In the genomic region with DNA sequence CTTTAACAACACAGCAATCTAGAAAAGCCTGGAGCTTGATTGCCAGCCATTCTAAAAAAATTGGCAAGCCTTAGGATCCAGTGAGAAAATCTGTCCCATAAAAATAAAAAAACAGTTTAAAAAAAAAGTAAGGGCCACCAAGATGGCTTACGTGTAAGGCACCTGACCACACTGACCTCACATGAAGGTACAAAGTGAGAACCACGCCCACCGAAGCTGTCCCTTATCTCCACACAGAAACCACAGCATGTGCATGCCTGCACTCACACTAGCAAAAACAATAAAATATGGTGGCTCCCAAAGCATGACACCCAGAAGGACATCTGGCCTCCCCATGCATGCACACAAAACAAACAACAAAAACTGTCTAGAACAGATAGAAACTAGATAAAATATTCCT, we compare ENCODE assay signal across 20 mouse cellular contexts. TPM values are rescaled to one million over a fixed set of nuclear protein-coding genes. Genes with fewer than 3 reads are reported as not detected.
DNase-seq lines count a peak whose midpoint lies in the region; ATAC-seq and TF ChIP-seq lines count a peak whose summit lies in the region.
"Had no signal": no experiment of that assay in that cellular context is flagged by ENCODE, and none has a peak within 500 bp of the region (broad histone marks: within the 10 kb centered on the region; RNA-seq: fewer than 3 reads in every experiment).

No protein-coding gene starts in this region.

- no peak for TF ChIP-seq EP300 in heart, postnatal 0 days (IDR thresholded peaks at IDR 0.05; ENCODE audit: low read depth)
- TF ChIP-seq EP300 in stomach, postnatal 0 days (optimal IDR thresholded peaks at IDR 0.05), result no peak

- no peak overlapping the region for H3K9ac ChIP-seq in heart, postnatal 0 days (replicated peaks; ENCODE audit: low read depth, low read length)
- H3K9ac ChIP-seq in liver, embryonic 15.5 days, result no peak overlapping the region
- no peak overlapping the region for H3K9ac ChIP-seq in stomach, postnatal 0 days (ENCODE audit: low read length)
- H3K9ac ChIP-seq in forebrain, embryonic 13.5 days, result no peak overlapping the region
- H3K9ac ChIP-seq: embryonic facial prominence, embryonic 12.5 days; hindbrain, embryonic 12.5 days; lung, embryonic 14.5 days; neural tube, embryonic 12.5 days had no signal

- 48% methylated on average over 3 of the region's 3 CpGs for WGBS in heart, postnatal 0 days
- WGBS in liver, embryonic 15.5 days (ENCODE audit: insufficient replicate concordance), result 18% methylated on average over 3 of the region's 3 CpGs
- WGBS in stomach, postnatal 0 days, result 62% methylated on average over 3 of the region's 3 CpGs
- 86% methylated on average over 3 of the region's 3 CpGs for WGBS in forebrain, embryonic 13.5 days

- peak overlapping the region; percentile 86 for H3K27ac ChIP-seq in heart, postnatal 0 days (ENCODE audit: low read depth)
- no peak overlapping the region for H3K27ac ChIP-seq in liver, embryonic 15.5 days (replicated peaks)
- no peak overlapping the region for H3K27ac ChIP-seq in stomach, postnatal 0 days (replicated peaks)
- H3K27ac ChIP-seq in forebrain, embryonic 13.5 days, result no peak overlapping the region
- H3K27ac ChIP-seq: embryonic facial prominence, embryonic 12.5 days; forebrain, embryonic 10.5 days; hindbrain, embryonic 12.5 days; neural tube, embryonic 12.5 days had no signal

- H3K4me3 ChIP-seq in heart, postnatal 0 days (ENCODE audit: low read depth, low read length), result no peak overlapping the region
- H3K4me3 ChIP-seq in liver, embryonic 15.5 days (replicated peaks), result no peak overlapping the region
- H3K4me3 ChIP-seq in stomach, postnatal 0 days (ENCODE audit: low read depth, low read length), result no peak overlapping the region
- H3K4me3 ChIP-seq in forebrain, embryonic 13.5 days, result no peak overlapping the region
- H3K4me3 ChIP-seq: embryonic facial prominence, embryonic 12.5 days; forebrain, embryonic 10.5 days; hindbrain, embryonic 12.5 days; neural tube, embryonic 12.5 days had no signal

- intact Hi-C loops in heart, postnatal 36 days (cut with DNase I), result no loop called here

- H3K4me2 ChIP-seq in heart, postnatal 0 days (ENCODE audit: low read depth, low read length), result peak overlapping the region; percentile 34; the same call in 1 of the 2 replicates
- peak overlapping the region; percentile 26; the same call in 1 of the 2 replicates for H3K4me2 ChIP-seq in liver, embryonic 15.5 days
- no peak overlapping the region for H3K4me2 ChIP-seq in stomach, postnatal 0 days (replicated peaks; ENCODE audit: low read depth)
- no peak overlapping the region for H3K4me2 ChIP-seq in forebrain, embryonic 13.5 days
- H3K4me2 ChIP-seq: embryonic facial prominence, embryonic 12.5 days; hindbrain, embryonic 12.5 days; lung, embryonic 14.5 days; neural tube, embryonic 12.5 days had no signal

- H3K27me3 ChIP-seq in heart, postnatal 0 days (ENCODE audit: control insufficient read depth, insufficient read depth, low read length), result no peaks in the 10 kb centered on the region
- no peaks in the 10 kb centered on the region for H3K27me3 ChIP-seq in liver, embryonic 15.5 days
- H3K27me3 ChIP-seq in stomach, postnatal 0 days (ENCODE audit: control insufficient read depth, insufficient read depth, low read length), result no peaks in the 10 kb centered on the region
- H3K27me3 ChIP-seq in forebrain, embryonic 13.5 days, result no peaks in the 10 kb centered on the region
- H3K27me3 ChIP-seq: embryonic facial prominence, embryonic 12.5 days; hindbrain, embryonic 12.5 days; neural tube, embryonic 12.5 days; Patski had no signal

- H3K4me1 ChIP-seq in heart, postnatal 0 days (ENCODE audit: control insufficient read depth, insufficient read depth), result peaks cover 45% of the 10 kb centered on the region
- H3K4me1 ChIP-seq in liver, embryonic 15.5 days (replicated peaks), result peaks cover 49% of the 10 kb centered on the region
- H3K4me1 ChIP-seq in stomach, postnatal 0 days (replicated peaks; ENCODE audit: control insufficient read depth, insufficient read depth), result no peaks in the 10 kb centered on the region
- peaks cover 12% of the 10 kb centered on the region; the same call in 1 of the 2 replicates for H3K4me1 ChIP-seq in forebrain, embryonic 13.5 days
- H3K4me1 ChIP-seq: forebrain, embryonic 10.5 days; hindbrain, embryonic 12.5 days; neural tube, embryonic 12.5 days had no signal

- H3K9me3 ChIP-seq in heart, postnatal 0 days (replicated peaks; ENCODE audit: control insufficient read depth, low read length), result no peaks in the 10 kb centered on the region
- H3K9me3 ChIP-seq in liver, embryonic 15.5 days (replicated peaks), result no peaks in the 10 kb centered on the region
- H3K9me3 ChIP-seq in stomach, postnatal 0 days (ENCODE audit: control insufficient read depth, low read length), result no peaks in the 10 kb centered on the region
- H3K9me3 ChIP-seq in forebrain, embryonic 13.5 days (replicated peaks), result no peaks in the 10 kb centered on the region
- H3K9me3 ChIP-seq: embryonic facial prominence, embryonic 12.5 days; forebrain, embryonic 10.5 days; hindbrain, embryonic 12.5 days; neural tube, embryonic 12.5 days had no signal

- H3K36me3 ChIP-seq in heart, postnatal 0 days (replicated peaks; ENCODE audit: control insufficient read depth, insufficient read depth, low read length), result no peaks in the 10 kb centered on the region
- no peaks in the 10 kb centered on the region for H3K36me3 ChIP-seq in liver, embryonic 15.5 days (replicated peaks)
- H3K36me3 ChIP-seq in stomach, postnatal 0 days (ENCODE audit: control insufficient read depth, insufficient read depth, low read length), result no peaks in the 10 kb centered on the region
- H3K36me3 ChIP-seq in forebrain, embryonic 13.5 days (ENCODE audit: poor library complexity, severe bottlenecking), result no peaks in the 10 kb centered on the region
- H3K36me3 ChIP-seq: embryonic facial prominence, embryonic 12.5 days; hindbrain, embryonic 12.5 days; neural tube, embryonic 12.5 days had no signal

- no peak for DNase-seq in heart, postnatal 0 days (ENCODE audit: low spot score)
- DNase-seq in heart, postnatal 36 days, result no peak
- DNase-seq in induced T-regulatory cell, adult 2 months (ENCODE audit: low read depth), result peak; percentile 50
- DNase-seq in stomach, postnatal 0 days (ENCODE audit: low spot score), result peak; percentile 33
- no peak for DNase-seq in cerebellum, adult 18-20 months
- no peak for DNase-seq in spleen, adult 12 weeks (ENCODE audit: low spot score)
- DNase-seq: adrenal gland, postnatal 36 days; cerebellum, postnatal 25 days; kidney, adult 2 months; kidney, postnatal 36 days; left cerebral cortex, postnatal 4 days; lung, embryonic 14.5 days; thymus, postnatal 25 days had no signal

- ATAC-seq in heart, postnatal 0 days (ENCODE audit: insufficient read depth, low read depth), result no peak
- peak; percentile 55 for ATAC-seq in liver, embryonic 15.5 days (ENCODE audit: insufficient read depth)
- ATAC-seq in stomach, postnatal 0 days (ENCODE audit: low FRiP score, low TSS enrichment), result peak; percentile 65; the same call in 1 of the 2 replicates
- no peak for ATAC-seq in forebrain, embryonic 13.5 days
- ATAC-seq: Patski had no signal

- no peak for TF ChIP-seq CTCF in heart, postnatal 0 days (IDR thresholded peaks at IDR 0.05; ENCODE audit: low read depth)
- TF ChIP-seq CTCF in stomach, postnatal 0 days (IDR thresholded peaks at IDR 0.05; ENCODE audit: low read depth), result no peak

RNA-seq across cellular contexts. Expression of a gene that starts 24.9 kb away (rescaled TPM):
- total RNA-seq in heart, postnatal 0 days (2014; rRNA removed; ENCODE audit: low replicate concordance), result 8.5 and 9.1 TPM in 2 replicates
- 9.2 and 9.4 TPM in 2 replicates for polyA plus RNA-seq in heart, postnatal 0 days (2015; fragmentation: Nextera tagmentation; extraction: Ambion mirVana)
- total RNA-seq in heart, postnatal 36 days (2021), result 10 to 100 TPM; 13.6 to 15.2 TPM
- polyA plus RNA-seq in liver, embryonic 15.5 days (2015; fragmentation: Nextera tagmentation; extraction: Ambion mirVana), result 3.7 TPM in 2 replicates
- 3.4 and 3.7 TPM in 2 replicates for polyA plus RNA-seq in stomach, postnatal 0 days (2015; fragmentation: Nextera tagmentation; extraction: Ambion mirVana)
- 5.8 and 6.3 TPM in 2 replicates for polyA plus RNA-seq in forebrain, embryonic 13.5 days (2015; fragmentation: Nextera tagmentation; extraction: Ambion mirVana)

RNA-seq across cellular contexts. Expression of a gene that starts 49.3 kb away (rescaled TPM):
- total RNA-seq in heart, postnatal 0 days (2014; rRNA removed; ENCODE audit: low replicate concordance), result 5.8 and 8.4 TPM in 2 replicates
- 57.5 and 61.5 TPM in 2 replicates for polyA plus RNA-seq in heart, postnatal 0 days (2015; fragmentation: Nextera tagmentation; extraction: Ambion mirVana)
- 10 to 100 TPM; 23.8 to 24.1 TPM for total RNA-seq in heart, postnatal 36 days (2021)
- polyA plus RNA-seq in liver, embryonic 15.5 days (2015; fragmentation: Nextera tagmentation; extraction: Ambion mirVana), result 31.6 and 36.3 TPM in 2 replicates
- 43.7 and 44.6 TPM in 2 replicates for polyA plus RNA-seq in stomach, postnatal 0 days (2015; fragmentation: Nextera tagmentation; extraction: Ambion mirVana)
- polyA plus RNA-seq in forebrain, embryonic 13.5 days (2015; fragmentation: Nextera tagmentation; extraction: Ambion mirVana), result 66.8 and 69.4 TPM in 2 replicates

RNA-seq across cellular contexts. Expression of a gene that starts 49.4 kb away (rescaled TPM):
- 38.1 and 50.9 TPM in 2 replicates for total RNA-seq in heart, postnatal 0 days (2014; rRNA removed; ENCODE audit: low replicate concordance)
- polyA plus RNA-seq in heart, postnatal 0 days (2015; fragmentation: Nextera tagmentation; extraction: Ambion mirVana), result 33.5 and 39.2 TPM in 2 replicates
- total RNA-seq in heart, postnatal 36 days (2021), result 10 to 100 TPM; 72.4 to 78.3 TPM
- polyA plus RNA-seq in liver, embryonic 15.5 days (2015; fragmentation: Nextera tagmentation; extraction: Ambion mirVana), result 4.9 and 5.2 TPM in 2 replicates
- polyA plus RNA-seq in stomach, postnatal 0 days (2015; fragmentation: Nextera tagmentation; extraction: Ambion mirVana), result 5.1 and 5.3 TPM in 2 replicates
- 20.7 and 22.5 TPM in 2 replicates for polyA plus RNA-seq in forebrain, embryonic 13.5 days (2015; fragmentation: Nextera tagmentation; extraction: Ambion mirVana)

Comparison
In these comparisons a context has a peak if more than half of its experiments do, and no peak if none do; other contexts are left out.
1. ATAC-seq: peak in liver, embryonic 15.5 days (single experiment) and stomach, postnatal 0 days (single experiment); none in heart, postnatal 0 days (single experiment) and forebrain, embryonic 13.5 days (single experiment).
2. DNase-seq: peak in induced T-regulatory cell, adult 2 months (single experiment) and stomach, postnatal 0 days (single experiment); none in heart, postnatal 0 days (single experiment), heart, postnatal 36 days (0 of 2), cerebellum, adult 18-20 months (0 of 2) and spleen, adult 12 weeks (single experiment).
3. H3K4me2 ChIP-seq: peak in heart, postnatal 0 days (single experiment) and liver, embryonic 15.5 days (single experiment); none in stomach, postnatal 0 days (single experiment) and forebrain, embryonic 13.5 days (single experiment).